Comparison of ENCODE assay signal across 25 mouse cellular contexts in the genomic region with DNA sequence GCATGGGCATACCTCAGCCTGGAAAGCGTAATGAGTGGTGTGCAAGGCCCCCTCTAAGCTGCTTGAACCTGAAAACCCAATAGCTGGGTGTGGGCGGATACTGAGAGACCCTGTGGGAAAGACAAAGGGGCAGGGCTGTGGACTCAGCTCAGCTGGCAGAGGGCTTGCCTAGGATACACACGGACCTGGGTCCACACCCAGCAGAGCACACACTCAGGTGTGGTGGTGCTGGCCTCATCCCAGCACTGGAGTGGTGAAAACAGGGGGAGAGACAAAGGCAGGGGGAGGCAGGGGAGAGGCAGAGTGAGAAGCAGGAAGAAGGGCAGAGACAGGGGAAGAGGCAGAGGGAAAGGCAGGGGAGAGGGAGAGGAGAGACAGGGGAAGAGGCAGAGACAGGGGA.
A peak's percentile ranks its signal among the peaks of the same experiment; 100 is the strongest.
DNase-seq lines count a peak whose midpoint lies in the region; ATAC-seq lines count a peak whose summit lies in the region.
"Had no signal": no experiment of that assay in that cellular context is flagged by ENCODE, and none has a peak within 500 bp of the region (broad histone marks: within the 10 kb centered on the region; RNA-seq: fewer than 3 reads in every experiment).

No protein-coding gene starts in this region.

- no peak for ATAC-seq in hindbrain, embryonic 12.5 days (ENCODE audit: low FRiP score)
- ATAC-seq in midbrain, embryonic 14.5 days (ENCODE audit: low FRiP score, low TSS enrichment), result no peak
- ATAC-seq in midbrain, embryonic 13.5 days, result peak; percentile 38; the same call in 1 of the 2 replicates
- peak; percentile 82 for ATAC-seq in stomach, embryonic 16.5 days (ENCODE audit: insufficient read depth, low FRiP score)
- ATAC-seq: intestine, postnatal 0 days had no signal

- no peaks in the 10 kb centered on the region for H3K9me3 ChIP-seq in hindbrain, embryonic 10.5 days
- H3K9me3 ChIP-seq in hindbrain, embryonic 12.5 days (replicated peaks), result no peaks in the 10 kb centered on the region
- H3K9me3 ChIP-seq in midbrain, embryonic 10.5 days (replicated peaks), result no peaks in the 10 kb centered on the region
- H3K9me3 ChIP-seq in midbrain, embryonic 14.5 days (ENCODE audit: control insufficient read depth, low read length), result no peaks in the 10 kb centered on the region
- H3K9me3 ChIP-seq in midbrain, embryonic 13.5 days, result no peaks in the 10 kb centered on the region
- H3K9me3 ChIP-seq in stomach, embryonic 16.5 days (replicated peaks; ENCODE audit: control insufficient read depth, low read length), result no peaks in the 10 kb centered on the region
- H3K9me3 ChIP-seq: hindbrain, embryonic 15.5 days; limb, embryonic 12.5 days had no signal

- H3K9ac ChIP-seq in hindbrain, embryonic 12.5 days, result no peak overlapping the region
- H3K9ac ChIP-seq in midbrain, embryonic 14.5 days (replicated peaks; ENCODE audit: low read length), result no peak overlapping the region
- H3K9ac ChIP-seq in midbrain, embryonic 13.5 days (replicated peaks), result no peak overlapping the region
- no peak overlapping the region for H3K9ac ChIP-seq in stomach, embryonic 16.5 days (ENCODE audit: low read length)
- H3K9ac ChIP-seq: embryonic facial prominence, embryonic 12.5 days; hindbrain, embryonic 15.5 days; limb, embryonic 12.5 days; liver, embryonic 15.5 days; lung, embryonic 14.5 days had no signal

- H3K27ac ChIP-seq in hindbrain, embryonic 10.5 days, result peak overlapping the region; percentile 71
- H3K27ac ChIP-seq in hindbrain, embryonic 12.5 days, result no peak overlapping the region
- peak overlapping the region; percentile 18 for H3K27ac ChIP-seq in midbrain, embryonic 10.5 days (replicated peaks)
- no peak overlapping the region for H3K27ac ChIP-seq in midbrain, embryonic 14.5 days (replicated peaks; ENCODE audit: low read depth, low read length)
- H3K27ac ChIP-seq in midbrain, embryonic 13.5 days, result peak overlapping the region; percentile 31; the same call in 1 of the 2 replicates
- peak overlapping the region; percentile 62; the same call in 1 of the 2 replicates for H3K27ac ChIP-seq in stomach, embryonic 16.5 days (ENCODE audit: low read length)
- H3K27ac ChIP-seq: embryonic facial prominence, embryonic 12.5 days; hindbrain, embryonic 15.5 days; limb, embryonic 12.5 days; liver, embryonic 15.5 days had no signal

- no peak for DNase-seq in hindbrain, embryonic 10.5 days (ENCODE audit: low spot score)
- no peak for DNase-seq in midbrain, embryonic 10.5 days (ENCODE audit: low spot score)
- DNase-seq in midbrain, embryonic 14.5 days, result no peak
- DNase-seq in adrenal gland, adult 18-20 months (ENCODE audit: low spot score in 2 of 2), result no peak
- DNase-seq: adrenal gland, postnatal 25 days; cerebellum, adult 11-12 months; cerebellum, adult 9-11 months; embryo, embryonic 11 days; gastrocnemius, postnatal 10 days; heart, postnatal 14 days; kidney, adult 9 months; kidney, postnatal 10 days; layer of hippocampus, adult 9-11 months; lung, embryonic 14.5 days; lung, postnatal 14 days; right cerebral cortex, adult 18-20 months; spleen, adult 18-20 months had no signal

- H3K27me3 ChIP-seq in hindbrain, embryonic 10.5 days (ENCODE audit: insufficient read depth, poor library complexity, severe bottlenecking), result no peaks in the 10 kb centered on the region
- H3K27me3 ChIP-seq in hindbrain, embryonic 12.5 days, result no peaks in the 10 kb centered on the region
- 0 out of 2 replicates have a peak, but pooled peaks cover 6% of the 10 kb centered on the region for H3K27me3 ChIP-seq in midbrain, embryonic 10.5 days (ENCODE audit: low read depth, poor library complexity, severe bottlenecking)
- no peaks in the 10 kb centered on the region for H3K27me3 ChIP-seq in midbrain, embryonic 14.5 days (ENCODE audit: control insufficient read depth, insufficient read depth, low read length)
- H3K27me3 ChIP-seq in midbrain, embryonic 13.5 days, result no peaks in the 10 kb centered on the region
- no peaks in the 10 kb centered on the region for H3K27me3 ChIP-seq in stomach, embryonic 16.5 days (ENCODE audit: control insufficient read depth, insufficient read depth, low read length)
- H3K27me3 ChIP-seq: embryonic facial prominence, embryonic 12.5 days; hindbrain, embryonic 15.5 days; liver, embryonic 15.5 days had no signal

- H3K4me2 ChIP-seq in hindbrain, embryonic 12.5 days (replicated peaks), result no peak overlapping the region
- no peak overlapping the region for H3K4me2 ChIP-seq in midbrain, embryonic 14.5 days (ENCODE audit: low read length)
- no peak overlapping the region for H3K4me2 ChIP-seq in midbrain, embryonic 13.5 days (replicated peaks)
- H3K4me2 ChIP-seq in stomach, embryonic 16.5 days (ENCODE audit: low read depth, low read length), result no peak overlapping the region
- H3K4me2 ChIP-seq: embryonic facial prominence, embryonic 12.5 days; hindbrain, embryonic 15.5 days; limb, embryonic 12.5 days; liver, embryonic 15.5 days; lung, embryonic 14.5 days had no signal

- WGBS in hindbrain, embryonic 10.5 days, result 50% methylated on average over 3 of the region's 3 CpGs
- 57% methylated on average over 3 of the region's 3 CpGs for WGBS in hindbrain, embryonic 12.5 days
- WGBS in midbrain, embryonic 10.5 days, result 57% methylated on average over 3 of the region's 3 CpGs
- 33% methylated on average over 3 of the region's 3 CpGs for WGBS in midbrain, embryonic 14.5 days
- 38% methylated on average over 3 of the region's 3 CpGs for WGBS in midbrain, embryonic 13.5 days
- 44% methylated on average over 3 of the region's 3 CpGs for WGBS in stomach, embryonic 16.5 days

- H3K4me1 ChIP-seq in hindbrain, embryonic 10.5 days (replicated peaks), result peaks cover 31% of the 10 kb centered on the region
- H3K4me1 ChIP-seq in hindbrain, embryonic 12.5 days, result peaks cover 24% of the 10 kb centered on the region
- H3K4me1 ChIP-seq in midbrain, embryonic 10.5 days, result peaks cover 45% of the 10 kb centered on the region
- H3K4me1 ChIP-seq in midbrain, embryonic 14.5 days (ENCODE audit: control insufficient read depth, insufficient read depth, low read length), result peaks cover 18% of the 10 kb centered on the region; the same call in 1 of the 2 replicates
- peaks cover 26% of the 10 kb centered on the region for H3K4me1 ChIP-seq in midbrain, embryonic 13.5 days (replicated peaks)
- no peaks in the 10 kb centered on the region for H3K4me1 ChIP-seq in stomach, embryonic 16.5 days (ENCODE audit: control insufficient read depth, insufficient read depth, low read length)
- H3K4me1 ChIP-seq: embryonic facial prominence, embryonic 12.5 days; liver, embryonic 15.5 days had no signal

- no peak overlapping the region for H3K4me3 ChIP-seq in hindbrain, embryonic 10.5 days
- H3K4me3 ChIP-seq in hindbrain, embryonic 12.5 days, result no peak overlapping the region
- no peak overlapping the region for H3K4me3 ChIP-seq in midbrain, embryonic 10.5 days
- H3K4me3 ChIP-seq in midbrain, embryonic 14.5 days (replicated peaks; ENCODE audit: low read depth, low read length), result no peak overlapping the region
- no peak overlapping the region for H3K4me3 ChIP-seq in midbrain, embryonic 13.5 days (replicated peaks)
- no peak overlapping the region for H3K4me3 ChIP-seq in stomach, embryonic 16.5 days (replicated peaks; ENCODE audit: low read length)
- H3K4me3 ChIP-seq: embryonic facial prominence, embryonic 12.5 days; hindbrain, embryonic 15.5 days; limb, embryonic 12.5 days; liver, embryonic 15.5 days had no signal

- H3K36me3 ChIP-seq in hindbrain, embryonic 10.5 days, result no peaks in the 10 kb centered on the region
- no peaks in the 10 kb centered on the region for H3K36me3 ChIP-seq in hindbrain, embryonic 12.5 days
- no peaks in the 10 kb centered on the region for H3K36me3 ChIP-seq in midbrain, embryonic 10.5 days
- H3K36me3 ChIP-seq in midbrain, embryonic 14.5 days (ENCODE audit: control insufficient read depth, insufficient read depth, low read length), result no peaks in the 10 kb centered on the region
- H3K36me3 ChIP-seq in midbrain, embryonic 13.5 days, result no peaks in the 10 kb centered on the region
- H3K36me3 ChIP-seq in stomach, embryonic 16.5 days (ENCODE audit: control insufficient read depth, insufficient read depth, low read length), result no peaks in the 10 kb centered on the region
- H3K36me3 ChIP-seq: embryonic facial prominence, embryonic 12.5 days; hindbrain, embryonic 15.5 days; limb, embryonic 12.5 days; liver, embryonic 15.5 days had no signal

Comparison
In these comparisons a context has a peak if more than half of its experiments do, and no peak if none do; other contexts are left out.
1. H3K27ac ChIP-seq: peak in hindbrain, embryonic 10.5 days (single experiment), midbrain, embryonic 10.5 days (single experiment), midbrain, embryonic 13.5 days (single experiment) and stomach, embryonic 16.5 days (single experiment); none in hindbrain, embryonic 12.5 days (single experiment) and midbrain, embryonic 14.5 days (single experiment).
2. ATAC-seq: peak in midbrain, embryonic 13.5 days (single experiment) and stomach, embryonic 16.5 days (single experiment); none in hindbrain, embryonic 12.5 days (single experiment) and midbrain, embryonic 14.5 days (single experiment).